Mouse (Mus musculus) spleen, adult 2 months (tissue): ENCODE data around the gene Rufy3.

ENCODE experiments used
- CTCF ChIP-seq: fragments of 200-500 bp; IDR thresholded peaks from 2 replicates; pipeline ENCODE4 v1.5.1; 2011; ENCODE audit warnings: mild to moderate bottlenecking, inconsistent platforms; ENCODE audit not compliant: insufficient read depth, insufficient read length, insufficient replicate concordance; ENCODE audit errors: extremely low read depth
- POLR2A ChIP-seq: fragments of 200-500 bp; IDR thresholded peaks from 2 replicates; pipeline ENCODE4 v1.6.1; 2011; ENCODE audit warnings: low read depth, low read length, inconsistent platforms

GRCm38 (mm10) chr5:88690681-88691505 lies 126.1 kb downstream of the Rufy3 start:
- TF ChIP-seq CTCF (no peak), POLR2A (no peak)
